Mouse (Mus musculus) mouse embryonic stem cell (cell line): Measurements from ENCODE around the gene Gm10424.
"Not testable (repeated sequence)": the region's sequence is repeated elsewhere in the genome, so short reads cannot be mapped to it uniquely, and the experiment has no call there.

ENCODE experiments used
- in situ Hi-C, 2 experiments: fragments of 300-500 bp; cut with MboI; formaldehyde crosslinking; loops; 1 replicate in 1 of 2; 3 replicates in 1 of 2; pipeline ENCODE4 v1.14.3; 2019 to 2020; ENCODE audit warnings: low sequenced_read_pairs in 2 of 2, low pct_unique_long_range_greater_than_20kb in 1 of 2, mixed read lengths in 1 of 2; ENCODE audit not compliant: unreplicated experiment in 1 of 2

Gm10424 gene

DNA sequence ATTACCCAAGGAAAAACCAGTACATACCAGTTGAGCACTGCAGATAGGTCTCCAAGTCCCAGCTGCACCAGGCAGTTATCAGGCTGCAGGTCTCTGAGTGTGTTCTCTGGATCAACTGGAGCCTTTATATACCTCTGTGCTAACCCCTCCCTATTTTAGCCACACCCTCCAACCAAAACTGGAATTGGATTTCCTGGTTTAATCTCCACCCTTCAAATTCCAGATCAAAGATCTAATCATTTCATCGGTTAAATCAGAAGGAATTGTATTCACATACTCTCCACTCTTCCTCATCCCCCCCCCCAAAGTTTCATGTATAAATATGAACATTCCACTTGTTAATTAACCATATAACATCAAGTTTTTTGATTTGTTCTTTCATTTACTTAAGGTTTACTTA lies at the start of gene Gm10424:
Gene Gm10424, minus strand, starts transcription at position 101 of the 400 bp plus-strand sequence.
- in situ Hi-C loops: not testable (repeated sequence)

DNA sequence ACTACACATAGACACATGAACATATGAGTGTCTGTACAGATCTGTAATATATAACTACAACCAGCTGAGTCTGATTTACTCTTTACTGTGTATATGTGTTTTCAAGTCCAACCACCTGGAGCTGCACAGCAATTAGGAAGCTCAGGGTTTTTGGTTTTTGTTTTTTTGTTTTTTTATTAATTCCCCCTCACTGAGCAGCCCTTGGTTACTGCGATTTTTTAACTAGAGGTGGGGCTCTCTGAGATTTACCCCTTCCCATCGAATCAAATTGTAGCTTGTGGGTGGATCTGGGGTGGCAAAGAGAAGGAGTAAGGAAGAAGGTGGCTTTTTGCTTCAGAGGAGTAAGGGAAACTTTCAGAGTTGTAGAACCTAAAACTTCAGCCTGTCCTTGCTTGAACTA lies 33.0 kb upstream of the Gm10424 start, which contains the start of gene Gm3259:
Gene Gm3259, plus strand, starts transcription at position 301 of the 400 bp plus-strand sequence.
- in situ Hi-C loops: not testable (repeated sequence)
